Mouse (Mus musculus) heart, postnatal 0 days (tissue): ENCODE data around the gene Pcyt1a. TPM values are rescaled to one million over a fixed set of nuclear protein-coding genes. Genes with fewer than 3 reads are reported as not detected.

Experiments
- ATAC-seq: fragments of 200-750 bp; cut with Nextera tagmentation; 2 replicates; pipeline ENCODE4 v1.8.0; 2017; ENCODE audit warnings: low read depth, moderate number of reproducible peaks, moderate library complexity; ENCODE audit not compliant: insufficient read depth
- DNase-seq: peaks from one replicate; pipeline ENCODE4 v3.0.0-alpha.2; 2016; ENCODE audit warnings: low spot score
- H3K27ac ChIP-seq: fragments of 300-500 bp; sonication (generic); 2 replicates; pipeline ENCODE4 v1.5.1; 2014; ENCODE audit warnings: low read depth, mild to moderate bottlenecking
- H3K27me3 ChIP-seq: fragments of 300-500 bp; sonication (generic); 2 replicates; pipeline ENCODE4 v1.6.1; 2014; ENCODE audit warnings: low read length, mixed read lengths; ENCODE audit not compliant: control insufficient read depth, insufficient read depth
- H3K36me3 ChIP-seq: fragments of 300-500 bp; sonication (generic); replicated peaks from 2 replicates; pipeline ENCODE4 v1.6.1; 2014; ENCODE audit warnings: low read length, mixed read lengths; ENCODE audit not compliant: control insufficient read depth, insufficient read depth
- H3K4me1 ChIP-seq: fragments of 300-500 bp; sonication (generic); 2 replicates; pipeline ENCODE4 v1.6.1; 2014; ENCODE audit warnings: antibody characterized with exemption; ENCODE audit not compliant: control insufficient read depth, insufficient read depth
- H3K4me2 ChIP-seq: fragments of 300-500 bp; sonication (generic); 2 replicates; pipeline ENCODE4 v1.6.1; 2014; ENCODE audit warnings: low read depth, mild to moderate bottlenecking, low read length, moderate library complexity
- H3K4me3 ChIP-seq: fragments of 300-500 bp; sonication (generic); 2 replicates; pipeline ENCODE4 v1.5.1; 2014; ENCODE audit warnings: low read depth, low read length
- H3K9ac ChIP-seq: fragments of 300-500 bp; sonication (generic); replicated peaks from 2 replicates; pipeline ENCODE4 v1.6.1; 2014; ENCODE audit warnings: low read depth, low read length, mixed read lengths
- H3K9me3 ChIP-seq: fragments of 300-500 bp; sonication (generic); replicated peaks from 2 replicates; pipeline ENCODE4 v1.6.1; 2016; ENCODE audit warnings: low read length; ENCODE audit not compliant: control insufficient read depth
- CTCF ChIP-seq: IDR thresholded peaks from 2 replicates; pipeline ENCODE4 v1.5.1; 2016; ENCODE audit warnings: antibody characterized with exemption, control low read depth, low read depth
- EP300 ChIP-seq: IDR thresholded peaks from 2 replicates; pipeline ENCODE4 v1.6.1; 2016; ENCODE audit warnings: antibody characterized with exemption, low read depth
- WGBS: fragments of 180-500 bp; shearing (Covaris S2); extraction: QIAGEN DNeasy Blood & Tissue Kit; methylation state at CpG from one replicate; pipeline ENCODE4 v1.1.7; 2014; 5-methylcytosine and 5-hydroxymethylcytosine counted together
- polyA plus RNA-seq: library from polyadenylated mRNA; unstranded; fragments of >200 nt; fragmentation: Nextera tagmentation; extraction: Ambion mirVana; gene quantifications from 2 replicates; pipeline ENCODE4 v1.2.1, GENCODE M21; 2015
- total RNA-seq: library from RNA; depleted of rRNA; stranded (reverse); fragments of >200 nt; gene quantifications from 2 replicates; pipeline ENCODE4 v1.2.3, GENCODE M21; 2014; ENCODE audit warnings: low replicate concordance

The Pcyt1a gene
- total and polyA plus RNA-seq, 2 experiments from 2014 or later = 45.4 to 50.3 TPM

- no peak for DNase-seq
- WGBS = 76% methylated on average over 9 of the region's 9 CpGs
- TF ChIP-seq CTCF (no peak), EP300 (no peak)
Measured at GRCm38 (mm10) chr16:32401335-32401965, 29.3 kb upstream of the Pcyt1a start.

DNA sequence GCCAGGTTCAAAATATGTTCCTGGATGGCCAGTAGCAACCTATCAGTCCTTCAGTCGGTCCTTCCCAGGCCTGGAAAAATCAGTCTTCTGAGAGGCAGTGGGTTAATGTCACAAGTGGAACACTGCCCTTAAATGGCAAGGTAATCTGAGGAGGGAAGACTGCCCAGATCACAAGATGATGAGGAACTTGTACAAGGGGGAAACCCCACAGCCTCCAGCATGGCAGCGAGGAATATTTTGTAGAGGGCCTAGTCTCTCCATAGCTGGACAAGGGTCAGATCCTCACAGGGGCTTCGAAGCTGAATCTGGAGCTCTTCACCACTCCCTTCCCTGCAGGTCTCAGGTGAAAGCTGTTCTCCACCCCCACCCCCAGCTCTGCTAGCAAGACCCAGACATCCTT is 27.9 kb upstream of the Pcyt1a start:
- ATAC-seq (no peak), DNase-seq (no peak)
- no peak for TF ChIP-seq EP300
- TF ChIP-seq CTCF = no peak
- no peak overlapping the region for H3K4me3 ChIP-seq
- H3K27me3 ChIP-seq = no peaks in the 10 kb centered on the region
- no peak overlapping the region for H3K9ac ChIP-seq
- H3K36me3 ChIP-seq = no peaks in the 10 kb centered on the region
- H3K27ac ChIP-seq = no peak overlapping the region
- H3K4me2 ChIP-seq = no peak overlapping the region
- H3K4me1 ChIP-seq = no peaks in the 10 kb centered on the region
- 60% methylated on average over 3 of the region's 3 CpGs for WGBS
- no peaks in the 10 kb centered on the region for H3K9me3 ChIP-seq

More at GRCm38 (mm10) chr16:32401335-32401965, 29.3 kb upstream of the Pcyt1a start:
- Histone ChIP-seq H3K9me3 (no peaks in the 10 kb centered on the region), H3K27ac (no peak overlapping the region), H3K4me3 (no peak overlapping the region), H3K36me3 (no peaks in the 10 kb centered on the region), H3K27me3 (no peaks in the 10 kb centered on the region), H3K4me2 (no peak overlapping the region), H3K9ac (no peak overlapping the region), H3K4me1 (no peaks in the 10 kb centered on the region)
- no peak for ATAC-seq

GRCm38 (mm10) chr16:32405716-32406115 is 25.0 kb upstream of the Pcyt1a start:
- no peaks in the 10 kb centered on the region for H3K9me3 ChIP-seq
- H3K27ac ChIP-seq = no peak overlapping the region
- no peaks in the 10 kb centered on the region for H3K27me3 ChIP-seq
- no peak overlapping the region for H3K9ac ChIP-seq
- no peak overlapping the region for H3K4me3 ChIP-seq
- H3K4me2 ChIP-seq = no peak overlapping the region
- TF ChIP-seq EP300 (no peak), CTCF (no peak)
- ATAC-seq = no peak
- no peak for DNase-seq
- 89% methylated on average over 9 of the region's 9 CpGs for WGBS
- H3K4me1 ChIP-seq = no peaks in the 10 kb centered on the region
- no peaks in the 10 kb centered on the region for H3K36me3 ChIP-seq

- Histone ChIP-seq H3K9me3 (no peaks in the 10 kb centered on the region), H3K27me3 (no peaks in the 10 kb centered on the region), H3K27ac (no peak overlapping the region), H3K4me1 (no peaks in the 10 kb centered on the region), H3K36me3 (no peaks in the 10 kb centered on the region), H3K4me2 (no peak overlapping the region), H3K4me3 (no peak overlapping the region), H3K9ac (no peak overlapping the region)
- WGBS = 75% methylated on average over 6 of the region's 6 CpGs
- ATAC-seq = no peak
- no peak for TF ChIP-seq CTCF
- TF ChIP-seq EP300 = no peak
- no peak for DNase-seq
Measured at GRCm38 (mm10) chr16:32406671-32407070, 24.1 kb upstream of the Pcyt1a start.

- no peaks in the 10 kb centered on the region for H3K4me1 ChIP-seq
- 70% methylated on average over 10 of the region's 10 CpGs for WGBS
- H3K4me3 ChIP-seq = no peak overlapping the region
- no peak overlapping the region for H3K9ac ChIP-seq
- no peak overlapping the region for H3K27ac ChIP-seq
- no peaks in the 10 kb centered on the region for H3K9me3 ChIP-seq
- no peaks in the 10 kb centered on the region for H3K27me3 ChIP-seq
- H3K4me2 ChIP-seq = no peak overlapping the region
- no peak for TF ChIP-seq EP300
- no peak for TF ChIP-seq CTCF
- no peak for ATAC-seq
- DNase-seq = no peak
- H3K36me3 ChIP-seq = no peaks in the 10 kb centered on the region
Measured at GRCm38 (mm10) chr16:32407730-32408129, 23.0 kb upstream of the Pcyt1a start.

GRCm38 (mm10) chr16:32417457-32417856 is 13.3 kb upstream of the Pcyt1a start:
- TF ChIP-seq EP300 = no peak
- no peak for TF ChIP-seq CTCF
- H3K9ac ChIP-seq = no peak overlapping the region
- no peak overlapping the region for H3K4me3 ChIP-seq

More at GRCm38 (mm10) chr16:32417457-32417856, 13.3 kb upstream of the Pcyt1a start:
- H3K9me3 ChIP-seq = no peaks in the 10 kb centered on the region
- DNase-seq (no peak), ATAC-seq (no peak)
- H3K36me3 ChIP-seq = no peaks in the 10 kb centered on the region
- no peak overlapping the region for H3K4me2 ChIP-seq
- H3K4me1 ChIP-seq = peaks cover 12% of the 10 kb centered on the region; the same call in 1 of the 2 replicates
- 31% methylated on average over 1 of the region's 1 CpGs for WGBS
- H3K27ac ChIP-seq = no peak overlapping the region
- no peaks in the 10 kb centered on the region for H3K27me3 ChIP-seq
